Mouse (Mus musculus) kidney, adult 9 months (tissue): ENCODE data around the gene Zfp488.

Experiments used
- DNase-seq: peaks from one replicate; pipeline ENCODE4 v3.0.0; 2022

The Zfp488 gene

GRCm38 (mm10) chr14:33942222-33942621 is 36.3 kb downstream of the Zfp488 start:
- DNase-seq = no peak

GRCm38 (mm10) chr14:33940739-33941138 is 37.8 kb downstream of the Zfp488 start, which contains the start of gene Gdf2:
Gene Gdf2, plus strand, starts transcription at chr14:33941039.
- no peak for DNase-seq

- peak; percentile 54 for DNase-seq
Measured at GRCm38 (mm10) chr14:33939117-33939516, 39.4 kb downstream of the Zfp488 start.

- DNase-seq = peak; percentile 55
Measured at GRCm38 (mm10) chr14:33933778-33934317, 44.7 kb downstream of the Zfp488 start.

- peak; percentile 71 for DNase-seq
Measured at GRCm38 (mm10) chr14:33932935-33933703, 45.4 kb downstream of the Zfp488 start.

- DNase-seq = no peak
Measured at GRCm38 (mm10) chr14:33931853-33932252, 46.7 kb downstream of the Zfp488 start.

- no peak for DNase-seq
Measured at GRCm38 (mm10) chr14:33923168-33924070, 55.1 kb downstream of the Zfp488 start, which contains the start of gene Gdf10. Gene Gdf10, plus strand, starts transcription at chr14:33923587.

- DNase-seq = no peak
Measured at GRCm38 (mm10) chr14:33922771-33923167, 55.8 kb downstream of the Zfp488 start.

GRCm38 (mm10) chr14:33920727-33921559 is 57.6 kb downstream of the Zfp488 start:
- no peak for DNase-seq
